Mouse (Mus musculus): ENCODE measurements around the gene Slpi.
A peak's percentile ranks its signal among the peaks of the same experiment; 100 is the strongest.

The Slpi gene

GRCm38 (mm10) chr2:164421306-164421705 lies 32.4 kb upstream of the Slpi start:
- DNase-seq = no peak

DNA sequence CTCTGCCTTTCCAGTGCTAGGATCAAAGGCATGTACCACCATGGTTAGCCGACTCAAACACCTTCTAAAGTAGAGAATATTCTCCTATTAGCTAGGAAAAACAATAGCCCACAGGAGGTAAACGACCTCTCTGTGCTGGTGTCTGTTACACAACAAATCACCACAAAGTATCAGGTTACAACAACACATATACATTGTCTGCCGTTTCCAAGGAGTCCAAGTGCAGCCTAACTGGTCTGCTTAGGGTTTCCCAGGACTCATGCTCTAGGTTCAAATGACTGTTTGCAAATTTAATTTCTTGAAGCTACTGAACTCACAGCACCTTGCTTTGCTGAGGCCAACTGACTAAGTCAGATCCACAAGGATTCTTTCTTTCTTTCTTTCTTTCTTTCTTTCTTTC lies 30.6 kb upstream of the Slpi start:
- no peak for DNase-seq

DNA sequence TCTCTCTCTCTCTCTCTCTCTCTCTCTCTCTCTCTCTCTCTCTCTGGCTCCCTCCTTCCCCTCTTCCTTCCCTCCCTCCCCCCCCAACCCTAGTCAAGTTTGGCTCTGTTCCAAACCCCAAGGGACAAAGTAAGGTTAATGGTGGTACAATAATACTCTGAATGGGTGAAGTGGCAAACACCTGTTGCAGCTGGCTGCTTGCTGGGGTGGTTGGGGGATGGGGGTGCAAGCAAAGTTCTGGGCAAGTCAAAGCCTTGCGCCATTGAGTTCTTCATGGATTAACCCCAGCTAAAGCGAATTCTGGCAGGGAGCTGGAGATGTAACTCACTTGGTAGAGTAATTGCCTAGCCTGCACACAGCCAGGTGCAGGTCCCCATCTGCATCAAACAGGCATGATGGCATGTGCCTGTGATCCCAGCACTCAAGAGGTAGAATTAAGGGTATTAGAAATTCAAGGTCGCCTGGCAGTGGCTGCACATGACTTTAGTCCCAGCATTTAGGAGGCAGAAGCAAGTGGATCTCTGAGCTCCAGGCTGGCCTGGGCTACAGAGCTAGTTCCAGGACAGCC lies 29.5 kb upstream of the Slpi start:
- DNase-seq = peak in 1 of 2 experiments; percentile 70

DNA sequence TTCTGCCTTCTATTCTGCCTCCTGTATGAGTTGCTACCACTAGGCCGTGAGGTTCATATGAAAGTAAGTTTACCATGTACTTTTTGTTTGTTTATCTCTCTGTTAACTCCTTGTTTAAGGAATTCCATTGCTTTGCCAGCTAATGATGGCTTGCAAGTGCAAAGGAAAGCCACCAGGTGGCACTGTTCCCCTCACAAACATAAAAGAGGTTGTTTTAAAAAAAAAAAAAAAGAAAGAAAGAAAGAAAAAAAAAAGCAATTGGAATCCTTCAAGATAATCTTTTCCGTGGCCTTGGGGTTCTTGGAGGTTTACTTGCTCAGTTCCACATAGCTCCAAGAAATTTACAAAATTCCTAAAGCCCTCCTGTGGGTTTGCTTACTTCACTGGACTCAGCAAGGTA lies 28.3 kb upstream of the Slpi start:
- DNase-seq = peak; percentile 58 to 60

- no peak for DNase-seq
Measured at GRCm38 (mm10) chr2:164414581-164414980, 25.7 kb upstream of the Slpi start.

DNA sequence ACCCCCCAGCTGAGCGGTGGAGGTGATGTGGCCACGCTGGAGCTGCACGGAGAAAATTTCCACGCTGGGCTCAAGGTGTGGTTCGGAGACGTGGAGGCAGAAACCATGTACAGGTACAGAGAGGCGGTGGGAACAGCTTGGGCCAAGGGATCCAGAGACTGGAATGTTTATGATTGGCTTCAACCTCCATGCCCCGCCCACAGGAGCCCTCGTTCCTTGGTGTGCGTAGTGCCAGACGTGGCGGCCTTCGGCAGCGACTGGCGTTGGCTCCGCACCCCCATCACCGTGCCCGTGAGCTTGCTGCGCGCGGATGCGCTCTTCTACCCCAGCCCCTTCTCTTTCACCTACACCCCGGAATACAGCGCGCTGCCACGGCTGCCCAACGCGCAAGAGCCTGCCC lies 25.3 kb upstream of the Slpi start:
- DNase-seq = no peak

GRCm38 (mm10) chr2:164407708-164408107 lies 18.8 kb upstream of the Slpi start:
- DNase-seq = peak; percentile 84 to 87

DNA sequence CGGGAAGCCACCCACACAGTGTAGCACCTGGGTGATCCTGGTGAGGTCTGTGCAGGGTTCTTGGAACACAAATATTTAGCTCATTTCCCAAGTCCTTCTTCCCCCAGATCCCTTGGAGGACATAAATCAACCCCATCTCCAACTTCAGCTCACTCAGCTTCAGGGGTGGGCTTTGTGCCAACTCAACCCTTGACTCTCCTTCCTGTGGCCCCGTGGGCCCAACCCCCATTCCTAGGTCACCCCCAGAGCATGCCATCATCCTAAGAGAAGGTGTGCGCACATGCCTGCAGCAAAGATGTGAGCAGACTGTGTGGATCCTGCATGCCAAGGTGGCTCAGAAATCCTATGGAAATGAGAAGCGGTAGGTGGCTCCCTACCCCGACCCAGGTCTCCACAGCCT lies 16.6 kb upstream of the Slpi start:
- no peak for DNase-seq

DNA sequence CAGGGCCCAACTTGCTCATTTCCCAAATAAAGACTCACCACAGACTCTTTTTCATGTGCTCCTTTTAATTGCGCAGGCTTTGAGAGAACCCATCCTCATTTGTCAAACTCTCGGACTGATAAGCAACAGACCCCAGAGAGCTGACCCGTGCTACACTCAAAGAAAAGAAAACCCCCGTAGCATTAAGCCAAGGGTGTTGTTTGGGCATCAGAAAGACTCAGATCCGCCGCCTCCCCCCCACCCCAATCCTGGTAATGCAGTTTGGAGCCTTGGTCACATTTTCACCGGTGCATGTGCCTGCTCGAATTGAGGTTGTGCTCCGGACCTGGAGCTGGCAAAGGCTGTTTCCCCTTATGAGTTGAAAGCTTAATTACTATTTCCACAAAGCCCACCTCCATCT lies 16.2 kb upstream of the Slpi start, which contains the start of gene Matn4:
Matn4 (minus strand) TSS at position 101 of the 400 bp plus-strand sequence.
- no peak for DNase-seq

DNA sequence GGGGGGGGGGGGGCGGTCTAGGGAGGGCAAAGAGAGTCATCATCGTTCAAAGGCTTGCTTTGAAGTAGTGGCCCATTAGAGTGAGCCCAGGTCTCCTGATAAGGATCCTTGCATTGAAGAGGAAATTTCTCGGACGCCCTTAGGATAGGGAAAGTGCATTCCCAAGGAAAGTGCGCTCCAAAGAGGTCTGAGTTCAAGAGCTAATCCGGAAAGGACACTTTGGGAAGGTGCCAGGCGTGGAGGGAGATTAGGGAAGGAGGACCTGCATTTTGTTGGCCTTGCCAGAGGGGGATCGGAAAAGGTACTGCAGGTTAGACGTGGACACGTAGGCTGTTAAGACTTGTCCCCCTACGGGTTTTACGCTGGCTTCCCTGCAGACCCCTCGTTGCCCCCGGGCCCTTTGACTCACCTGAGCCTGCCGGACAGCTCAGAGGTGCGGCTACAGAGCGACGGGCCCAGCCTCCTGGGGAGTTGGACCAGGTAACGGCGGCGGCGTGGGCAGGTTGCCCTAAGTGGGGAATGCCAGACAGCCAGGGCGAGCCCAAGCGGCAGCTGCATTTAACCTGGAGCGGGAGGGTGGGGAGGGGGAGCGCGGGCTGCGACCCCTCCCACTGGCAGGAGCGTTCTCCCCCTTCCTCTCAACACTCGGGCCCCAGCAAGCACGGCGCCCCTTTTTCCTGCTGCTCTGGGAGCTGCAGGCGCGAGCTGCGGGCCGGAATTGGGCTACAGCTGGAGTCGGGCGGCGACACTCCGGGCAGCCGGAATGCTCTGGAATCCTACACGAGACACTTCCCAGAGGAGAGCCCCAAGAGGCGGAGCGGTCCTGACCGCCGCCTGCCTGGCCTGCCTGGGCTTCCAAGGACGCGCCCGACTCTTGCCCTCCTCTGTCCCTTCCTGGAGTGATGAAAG lies 15.4 kb upstream of the Slpi start:
- peak; percentile 70 to 77 for DNase-seq

DNA sequence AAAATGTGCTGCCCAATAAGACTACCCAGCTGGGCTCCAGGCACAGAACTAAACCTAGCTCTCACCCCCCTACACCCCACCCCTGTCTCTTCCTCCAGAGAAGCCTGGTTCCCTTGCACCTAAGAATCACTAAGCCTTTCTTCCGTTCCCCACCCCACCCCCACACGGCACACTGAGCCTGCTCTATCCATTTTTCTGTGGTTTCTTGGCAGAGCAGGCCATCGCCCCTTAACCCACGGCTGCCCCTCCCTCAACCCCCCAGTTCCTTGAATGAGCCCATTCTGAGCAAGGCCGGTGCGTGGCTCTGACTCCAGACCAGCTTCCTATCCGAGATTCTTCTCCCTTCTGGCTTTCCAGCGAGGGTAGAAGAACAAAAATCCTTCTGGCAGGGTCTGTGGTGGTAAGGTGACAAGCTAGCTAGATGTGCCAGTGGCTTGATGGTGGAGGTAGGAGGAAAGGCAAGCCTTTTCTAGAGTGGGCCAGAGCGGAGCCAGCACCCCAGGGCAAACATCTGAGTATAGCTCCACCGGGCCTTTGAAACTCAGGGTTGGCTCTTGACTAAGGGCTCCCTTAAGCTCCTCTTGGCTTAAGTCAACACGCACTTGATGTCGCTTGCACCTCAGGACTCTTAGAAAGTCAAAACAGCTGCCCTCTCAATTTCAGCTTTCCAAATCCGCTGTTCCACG lies 14.6 kb upstream of the Slpi start:
- DNase-seq = no peak

DNA sequence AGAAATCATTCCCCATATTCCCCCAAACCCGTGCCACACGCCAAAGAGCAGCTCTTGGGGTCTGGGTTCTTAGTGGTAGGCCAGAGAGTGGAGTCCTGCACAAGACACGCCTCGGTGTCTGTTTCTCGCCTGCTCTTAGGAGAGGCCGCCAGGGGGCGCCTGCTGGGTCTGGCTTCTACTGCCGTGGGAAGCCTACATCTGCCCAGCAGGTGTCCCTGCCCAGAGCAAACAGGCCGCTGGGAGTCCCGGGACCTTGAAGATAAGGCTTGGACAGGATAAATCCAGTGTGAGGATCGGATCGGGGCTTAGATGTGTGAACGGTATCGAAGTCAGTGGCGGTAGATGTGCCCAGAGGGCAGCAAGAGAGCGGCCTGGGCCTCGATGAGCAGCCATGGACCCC lies 14.0 kb upstream of the Slpi start, which contains the start of gene Rbpjl:
Rbpjl (plus strand) TSS at position 236 of the 400 bp plus-strand sequence.
- peak; percentile 89 to 92 for DNase-seq

DNA sequence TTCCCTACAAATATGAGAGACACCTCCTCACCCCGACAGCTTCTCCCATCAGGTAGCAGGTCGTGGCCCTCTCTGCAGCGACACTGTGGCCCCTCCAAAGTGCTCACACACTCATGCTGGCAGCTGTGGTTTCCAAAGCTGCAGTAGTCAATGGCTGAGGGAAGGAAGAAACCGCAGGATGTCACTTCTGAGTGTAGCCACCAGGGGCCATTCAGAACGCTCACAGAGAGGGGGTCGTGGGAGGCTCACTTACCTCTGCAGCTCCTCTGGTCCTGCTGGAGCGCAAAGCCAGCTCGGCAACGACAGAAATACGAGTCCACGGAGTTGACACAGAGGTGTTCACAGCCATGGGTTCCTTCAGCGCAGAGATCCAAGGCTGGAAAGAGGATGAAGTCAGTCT lies 8.0 kb upstream of the Slpi start:
- DNase-seq = no peak

- no peak for DNase-seq
Measured at GRCm38 (mm10) chr2:164396076-164396475, 7.2 kb upstream of the Slpi start.

- DNase-seq = no peak
Measured at GRCm38 (mm10) chr2:164393126-164393525, 4.2 kb upstream of the Slpi start.

DNA sequence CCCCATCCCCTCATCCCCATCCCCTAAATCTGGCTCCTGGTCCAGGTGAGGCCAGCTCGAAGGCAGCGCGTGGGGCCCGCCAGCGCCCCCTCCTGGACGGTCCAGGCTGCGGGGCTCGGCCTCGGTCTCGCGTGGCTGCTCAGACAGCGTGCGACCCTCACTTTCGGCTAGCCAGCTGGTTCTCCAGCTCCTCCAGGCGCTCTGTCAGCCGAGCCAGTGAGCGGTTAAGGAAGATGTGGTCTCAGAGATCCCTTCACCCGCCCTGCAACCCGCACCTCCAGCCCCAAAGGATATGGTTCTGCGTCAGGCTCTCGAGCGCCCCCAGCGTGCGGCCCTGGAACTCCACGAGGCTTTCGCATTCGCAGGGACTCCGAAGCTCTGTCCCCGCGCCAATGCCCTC lies 604 bp upstream of the Slpi start:
- DNase-seq = peak; percentile 93 to 94

DNA sequence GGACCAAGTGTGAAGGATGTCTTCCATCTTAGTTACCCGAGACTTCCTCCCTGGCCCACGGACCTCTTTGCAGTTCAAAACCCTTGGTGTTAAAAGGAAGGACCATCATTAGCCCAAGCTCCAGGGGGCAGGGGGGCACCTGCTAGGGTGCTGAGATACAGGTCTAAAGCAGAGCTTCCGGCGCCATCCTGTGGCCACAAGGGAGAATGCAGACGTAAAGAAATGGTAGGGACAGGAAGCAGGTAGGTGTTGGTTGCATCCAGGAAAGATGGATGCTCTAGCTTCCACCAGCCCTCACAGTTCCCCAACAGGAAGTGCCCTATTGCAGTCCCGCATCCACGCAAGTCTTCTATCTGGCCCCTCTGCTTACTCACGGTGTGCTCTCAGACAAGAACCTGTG lies 1.9 kb downstream of the Slpi start:
- peak; percentile 67 to 71 for DNase-seq

- DNase-seq = peak in 1 of 2 experiments; percentile 11
Measured at GRCm38 (mm10) chr2:164385927-164386763, 2.8 kb downstream of the Slpi start.

DNA sequence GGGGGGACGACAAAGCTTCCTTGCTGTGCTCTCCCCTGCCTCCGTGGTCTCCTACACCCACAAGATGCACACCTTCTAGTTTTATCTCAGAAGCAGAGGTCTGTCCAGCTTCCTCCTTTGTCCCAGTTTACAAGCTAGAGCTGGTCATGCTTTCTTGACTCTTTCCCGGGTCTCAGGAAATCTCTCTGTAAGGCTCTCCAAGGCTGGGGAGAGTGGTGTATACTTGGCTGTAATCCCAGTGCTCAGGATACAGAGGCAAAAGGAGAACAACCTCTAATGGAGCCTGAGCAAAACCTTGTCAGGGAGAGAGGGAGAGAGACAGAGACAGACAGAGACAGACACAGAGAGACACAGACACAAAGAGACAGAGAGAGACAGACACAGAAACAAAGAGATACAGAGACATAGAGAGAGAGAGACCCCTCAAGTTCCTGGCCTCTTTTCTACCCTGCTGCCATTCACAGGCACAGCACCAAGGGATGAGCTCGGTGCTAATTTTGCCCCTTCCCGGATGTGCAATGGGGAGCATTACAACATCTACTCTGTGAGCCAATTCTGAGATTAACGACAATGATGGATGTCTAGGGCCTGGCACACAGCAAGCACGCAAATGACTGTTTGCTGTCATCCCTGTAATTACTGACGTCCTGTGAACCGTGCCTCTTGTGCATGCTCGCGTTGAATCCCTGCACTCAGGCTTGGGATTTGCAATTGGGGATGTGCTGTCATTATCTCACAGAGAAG lies 5.1 kb downstream of the Slpi start:
- no peak for DNase-seq

DNA sequence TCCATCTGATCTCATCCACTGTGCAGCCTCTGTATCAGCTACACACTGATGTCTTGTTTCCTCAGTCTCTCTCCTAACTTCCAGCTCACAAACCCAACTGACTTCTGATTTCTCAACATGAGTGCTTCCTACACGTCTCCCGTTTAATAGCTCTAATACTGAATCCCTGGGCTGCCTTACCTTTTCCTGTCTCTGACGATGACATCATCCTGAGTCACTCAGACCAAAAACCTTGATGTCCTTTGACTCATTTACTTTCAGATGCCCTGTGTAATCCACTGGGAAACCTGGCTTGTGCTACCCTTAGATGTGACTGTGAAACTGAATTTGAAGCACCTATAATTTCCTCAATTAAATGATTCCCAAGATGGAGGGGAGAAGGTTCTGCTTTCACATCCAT lies 5.9 kb downstream of the Slpi start:
- DNase-seq = no peak

DNA sequence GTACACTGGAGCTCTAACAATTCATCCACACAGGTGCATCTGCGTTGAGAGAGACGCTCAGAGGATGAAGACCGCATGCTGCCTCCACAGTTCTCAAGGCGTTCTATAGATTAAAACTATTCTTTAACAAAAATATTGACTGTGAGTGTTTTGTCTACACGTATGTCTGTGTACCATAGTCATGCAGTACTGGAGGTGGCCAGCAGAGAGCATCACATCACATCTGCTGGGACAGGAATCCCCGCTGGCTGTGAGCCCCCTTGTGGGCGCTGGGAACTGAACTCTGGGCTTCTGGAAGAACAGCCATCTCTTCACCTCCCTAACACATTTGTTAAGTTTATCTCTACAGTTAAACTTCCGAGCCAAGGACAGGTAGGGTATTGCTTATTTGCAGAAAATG lies 7.2 kb downstream of the Slpi start:
- DNase-seq = peak; percentile 25 to 32

Measured in kidney, postnatal 4 days (tissue).